Mouse (Mus musculus) layer of hippocampus, postnatal 10 days (tissue): ENCODE results near the gene Tigar. TPM values are rescaled to one million over a fixed set of nuclear protein-coding genes. Genes with fewer than 3 reads are reported as not detected.

Experiments used
- DNase-seq, 2 experiments: peaks; one replicate each; pipeline ENCODE4 v3.0.0; 2021; ENCODE audit warnings: low spot score in 2 of 2
- total RNA-seq, 2 experiments: library from RNA; stranded (reverse); gene quantifications; 2 replicates each; pipeline ENCODE4 v1.2.3; 2021

Gene Tigar
- total RNA-seq, 2 experiments from 2014 or later = 29.3 to 30.3 TPM

GRCm38 (mm10) chr6:127094565-127094964 is 14.8 kb downstream of the Tigar start:
- DNase-seq = peak in 1 of 2 experiments; percentile 40

DNA sequence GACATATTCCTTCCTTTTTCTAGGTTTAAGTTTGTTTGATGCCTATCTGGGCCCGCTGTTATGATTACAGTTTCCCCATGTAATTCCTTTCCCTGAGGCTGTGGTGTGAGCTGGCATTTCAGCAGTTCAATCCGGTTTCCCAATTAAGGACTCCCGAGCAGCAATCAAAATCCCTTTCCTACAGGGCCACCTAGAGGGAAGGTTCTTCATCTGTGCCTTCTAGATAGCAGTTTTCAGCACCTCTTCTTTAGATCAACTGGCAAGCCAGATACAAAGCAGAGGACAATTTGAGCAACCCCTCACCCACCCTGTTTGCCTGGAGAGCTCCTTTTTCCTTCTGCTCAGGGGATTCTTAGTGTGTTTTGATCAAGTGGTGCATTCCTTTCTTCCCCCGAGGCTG is 22.6 kb downstream of the Tigar start:
- DNase-seq = peak; percentile 44 to 64

- DNase-seq = no peak
These were observed 27.5 kb downstream of the Tigar start for GRCm38 (mm10) chr6:127081820-127082219.

- DNase-seq = peak; percentile 68 to 73
These were observed 29.3 kb downstream of the Tigar start for GRCm38 (mm10) chr6:127079867-127080731.

- DNase-seq = no peak
These were observed 36.5 kb downstream of the Tigar start, which contains the start of gene Fgf23 for GRCm38 (mm10) chr6:127072817-127073216. Gene Fgf23 (plus strand): TSS chr6:127072902.

DNA sequence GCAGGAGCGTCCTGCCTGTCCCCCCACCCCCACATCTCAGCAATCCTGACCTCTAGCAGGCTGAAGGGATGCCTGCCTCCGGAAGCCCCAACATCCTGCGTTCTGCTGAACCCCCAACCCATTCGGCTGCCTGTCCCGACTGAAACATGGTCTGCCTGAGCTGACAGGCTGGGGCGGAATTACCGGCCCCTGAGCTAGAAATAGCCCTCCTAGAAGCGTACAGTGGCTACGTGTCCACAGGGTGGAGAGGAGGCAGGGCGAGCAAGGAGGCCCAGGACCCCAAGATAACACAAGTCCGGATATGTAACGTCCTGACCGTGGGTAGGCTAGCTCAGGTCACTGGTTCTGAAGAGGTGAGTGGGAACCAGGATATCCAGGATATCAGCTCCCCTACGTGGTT is 44.5 kb downstream of the Tigar start:
- no peak for DNase-seq

DNA sequence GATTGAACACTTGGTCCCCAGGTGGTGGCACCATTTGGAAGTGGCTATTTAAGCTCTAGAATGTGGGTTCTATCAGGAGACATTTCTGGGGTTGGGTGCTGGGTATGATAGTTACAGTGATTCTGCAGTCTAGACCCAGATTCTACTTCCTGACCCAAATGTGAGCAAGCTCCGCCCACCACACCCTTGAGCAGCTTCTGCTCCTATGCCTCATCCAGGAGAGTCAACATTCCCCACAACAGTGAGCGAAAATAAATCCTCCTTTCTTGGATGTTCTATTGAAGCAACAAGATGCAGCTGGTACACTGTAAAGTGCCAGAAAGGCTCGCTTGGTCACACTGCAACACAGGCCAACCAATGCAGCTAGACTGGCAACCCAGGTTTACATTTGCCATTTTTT is 45.4 kb downstream of the Tigar start:
- no peak for DNase-seq

DNA sequence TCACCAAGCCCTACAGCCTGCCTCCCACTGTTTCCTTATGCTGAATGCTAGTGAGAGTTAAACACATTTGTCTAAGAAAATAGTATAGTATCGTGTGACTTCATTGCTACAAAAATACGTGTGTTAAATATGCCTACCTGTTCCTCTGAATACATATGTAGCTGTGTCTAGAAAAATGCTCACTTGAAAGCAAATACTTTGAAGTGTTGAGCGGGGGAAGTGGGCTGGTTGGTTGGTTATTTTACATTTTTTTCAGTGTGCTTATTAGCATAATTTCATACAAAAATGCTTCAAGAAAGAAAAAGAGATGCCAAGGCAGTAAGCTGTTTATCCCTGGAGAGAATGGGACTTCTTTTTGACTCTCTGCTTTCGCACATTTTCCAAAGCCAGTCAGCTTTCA is 49.4 kb downstream of the Tigar start:
- no peak for DNase-seq

GRCm38 (mm10) chr6:127056990-127057588 is 52.3 kb downstream of the Tigar start:
- DNase-seq = no peak

DNA sequence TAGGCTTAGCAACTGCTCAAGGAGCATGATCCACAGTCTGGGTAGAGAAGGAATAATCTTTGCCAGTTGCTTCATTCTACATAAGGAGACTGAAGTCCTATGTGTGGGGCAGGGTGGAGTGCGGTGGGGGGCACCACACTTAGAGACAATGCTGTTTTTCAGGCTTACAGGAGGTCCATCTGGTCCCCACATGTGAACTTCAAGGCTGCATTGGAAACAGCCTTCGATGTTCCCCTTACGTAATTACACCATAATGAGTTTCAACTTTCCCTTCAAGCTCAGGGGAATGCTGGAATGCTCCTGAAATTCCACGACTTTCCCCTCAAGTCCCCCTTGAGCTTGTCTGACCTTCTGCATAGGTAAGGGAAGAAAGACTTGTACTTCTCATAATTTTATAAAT is 58.5 kb downstream of the Tigar start:
- DNase-seq = no peak

GRCm38 (mm10) chr6:127044909-127045308 is 64.4 kb downstream of the Tigar start:
- DNase-seq = no peak

Other genes starting within 250 kb of the Tigar start
- gene Dyrk4, start 187.7 kb downstream of the Tigar start, total RNA-seq = under 1 TPM; 0.13 to 0.32 TPM
- gene Rad51ap1, start 170.0 kb downstream of the Tigar start, total RNA-seq = 1 to 10 TPM; 5.4 to 5.8 TPM
- gene D6Wsu163e, start 169.6 kb downstream of the Tigar start, total RNA-seq = 10 to 100 TPM; 32.4 to 35.0 TPM
- not detected for gene Fgf6, start 94.0 kb downstream of the Tigar start, total RNA-seq
- gene Fgf23, start 36.7 kb downstream of the Tigar start, total RNA-seq = under 1 TPM; 0.25 to 0.85 TPM
- 100 to 1,000 TPM; 190 to 200 TPM for gene Ccnd2, start 42.6 kb upstream of the Tigar start, total RNA-seq